Mouse (Mus musculus) megakaryocyte, embryonic 14.5 days (primary cell): Measurements from ENCODE around the gene Smyd1. TPM values are rescaled to one million over a fixed set of nuclear protein-coding genes. Genes with fewer than 3 reads are reported as not detected.

ENCODE experiments used
- H3K27me3 ChIP-seq: replicated peaks from 2 replicates; pipeline ENCODE3; 2012; ENCODE audit warnings: inconsistent platforms
- H3K36me3 ChIP-seq: replicated peaks from 2 replicates; pipeline ENCODE3; 2012; ENCODE audit warnings: low read length, inconsistent platforms, mixed read lengths
- H3K4me1 ChIP-seq: 2 replicates; pipeline ENCODE4 v1.6.1; 2012; ENCODE audit warnings: inconsistent platforms
- H3K4me3 ChIP-seq: replicated peaks from 2 replicates; pipeline ENCODE3; 2012; ENCODE audit warnings: moderate library complexity, mild to moderate bottlenecking, inconsistent platforms
- H3K9me3 ChIP-seq: 2 replicates; pipeline ENCODE4 v1.6.1; 2012; ENCODE audit warnings: inconsistent platforms
- FLI1 ChIP-seq: IDR thresholded peaks from 2 replicates; pipeline ENCODE4 v1.6.1; 2012; ENCODE audit warnings: low read length, inconsistent platforms, mixed read lengths
- GATA1 ChIP-seq: IDR thresholded peaks from 3 replicates; pipeline ENCODE4 v1.6.1; 2012; ENCODE audit warnings: mixed read lengths, low read length, inconsistent platforms, borderline replicate concordance
- polyA plus RNA-seq: library from polyadenylated mRNA; stranded (reverse); fragments of >175 nt; gene quantifications from 2 replicates; pipeline ENCODE4 v1.2.3, GENCODE M21; 2012; ENCODE audit warnings: low replicate concordance; ENCODE audit not compliant: insufficient read depth

Gene Smyd1
- polyA plus RNA-seq, 1 experiment, result 0.19 TPM

- TF ChIP-seq FLI1, result no peak
- TF ChIP-seq GATA1, result no peak
- no peaks in the 10 kb centered on the region for H3K4me1 ChIP-seq
- peaks cover 11% of the 10 kb centered on the region for H3K27me3 ChIP-seq
- H3K36me3 ChIP-seq, result no peaks in the 10 kb centered on the region
- no peaks in the 10 kb centered on the region for H3K9me3 ChIP-seq
- no peak overlapping the region for H3K4me3 ChIP-seq
Observed at GRCm38 (mm10) chr6:71330486-71330885, 8.5 kb upstream of the Smyd1 start.

GRCm38 (mm10) chr6:71329881-71330280 is 7.8 kb upstream of the Smyd1 start:
- Histone ChIP-seq H3K9me3 (no peaks in the 10 kb centered on the region), H3K4me1 (no peaks in the 10 kb centered on the region), H3K36me3 (no peaks in the 10 kb centered on the region), H3K4me3 (no peak overlapping the region), H3K27me3 (peaks cover 11% of the 10 kb centered on the region)
- TF ChIP-seq GATA1 (no peak), FLI1 (no peak)

DNA sequence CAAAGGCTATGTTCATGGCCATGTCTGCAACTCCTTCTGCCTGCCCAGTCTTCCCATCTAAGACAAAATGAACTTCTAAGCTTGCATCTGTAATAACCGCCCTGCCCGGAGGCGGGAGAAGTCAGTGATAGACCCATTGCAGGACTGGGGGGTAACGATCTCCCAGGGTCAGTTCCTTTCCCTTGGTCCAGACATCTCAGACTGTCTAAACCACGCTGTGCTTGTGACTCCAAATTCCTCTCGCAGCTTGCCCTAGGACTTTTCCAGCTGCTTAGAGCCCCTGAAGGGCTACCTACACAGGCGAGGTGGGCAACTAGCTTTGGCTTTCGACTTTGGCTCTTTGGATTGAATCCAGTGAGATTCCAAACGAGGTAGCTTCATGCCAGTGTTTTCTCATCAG is 2.8 kb upstream of the Smyd1 start:
- Histone ChIP-seq H3K4me3 (no peak overlapping the region), H3K9me3 (no peaks in the 10 kb centered on the region), H3K4me1 (no peaks in the 10 kb centered on the region), H3K36me3 (no peaks in the 10 kb centered on the region), H3K27me3 (peaks cover 10% of the 10 kb centered on the region)
- TF ChIP-seq GATA1 (no peak), FLI1 (no peak)

DNA sequence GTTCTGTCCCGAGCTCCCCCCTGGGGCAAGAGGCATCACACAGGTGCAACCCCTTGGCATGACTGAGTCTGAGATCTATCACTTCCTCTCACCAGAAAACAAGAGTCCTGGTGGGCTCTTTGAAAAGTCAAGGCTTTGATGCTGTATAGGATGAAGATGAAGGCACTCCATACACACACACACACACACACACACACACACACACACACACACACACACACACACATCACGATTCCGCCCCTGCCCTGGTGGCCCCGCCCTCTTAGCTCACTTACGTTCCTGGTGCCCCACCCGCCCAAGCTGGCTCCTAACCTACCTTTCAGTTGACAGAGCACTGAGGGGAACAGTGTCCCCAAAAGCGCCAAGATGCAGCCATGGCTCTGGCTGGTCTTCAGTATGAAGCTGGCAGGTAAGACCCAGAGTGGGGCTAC is 473 bp upstream of the Smyd1 start, which contains the start of gene Cd8b1:
TSS of gene Cd8b1 (plus strand) at position 298 of the 431 bp plus-strand sequence.
- TF ChIP-seq GATA1 (no peak), FLI1 (no peak)
- Histone ChIP-seq H3K36me3 (no peaks in the 10 kb centered on the region), H3K4me1 (no peaks in the 10 kb centered on the region), H3K4me3 (no peak within 1 kb of the TSS), H3K27me3 (peaks cover 7% of the 10 kb centered on the region), H3K9me3 (no peaks in the 10 kb centered on the region)

DNA sequence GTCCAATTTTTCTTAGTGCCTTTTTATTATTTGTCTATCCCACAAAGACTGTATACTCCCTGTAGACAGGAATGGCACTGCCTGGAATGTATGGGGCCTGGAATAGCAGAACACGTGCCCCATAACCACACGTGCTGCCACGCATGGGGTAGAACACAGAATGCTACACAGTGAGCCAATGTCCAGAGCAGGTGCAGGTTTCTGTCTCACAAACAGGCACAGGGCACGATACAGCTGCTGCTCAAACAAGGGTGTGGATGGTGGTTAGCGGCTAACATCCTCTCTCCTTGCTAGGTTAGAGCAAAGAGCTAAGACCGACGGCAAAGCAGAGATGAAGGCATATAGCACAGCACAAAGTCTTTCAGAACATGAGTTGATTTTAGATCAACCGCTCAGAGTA is 14.5 kb downstream of the Smyd1 start:
- TF ChIP-seq GATA1 (no peak), FLI1 (no peak)

DNA sequence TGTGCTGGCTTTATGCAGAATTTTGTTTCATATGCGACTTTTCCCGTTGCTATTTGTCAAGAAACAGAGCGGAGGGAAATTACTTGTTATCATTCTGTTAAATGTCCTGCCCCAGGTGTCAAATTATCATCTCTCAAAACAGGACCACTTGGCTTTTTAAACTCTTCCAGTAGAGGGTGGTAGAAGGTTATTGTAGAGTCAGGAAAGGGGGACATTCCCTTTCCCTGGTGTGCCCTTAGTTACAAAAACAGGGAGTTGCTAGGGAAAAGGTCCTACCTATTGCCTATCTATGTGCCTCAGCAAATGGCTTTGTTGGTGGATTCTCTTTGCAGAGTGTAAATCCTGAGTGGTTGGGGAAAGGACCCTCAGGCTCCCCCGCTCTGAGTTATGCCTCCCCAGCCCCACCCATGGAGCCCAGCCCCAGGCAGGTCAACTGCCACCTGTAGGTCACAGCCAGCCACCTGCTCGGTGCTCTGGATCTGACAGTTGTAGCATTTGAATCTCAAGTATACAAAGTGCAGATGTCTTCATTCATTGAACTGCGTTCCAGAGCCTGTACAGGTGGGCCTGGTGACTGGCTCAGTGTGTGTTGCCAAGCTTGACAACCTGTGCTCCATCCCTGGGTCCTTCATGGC is 19.8 kb downstream of the Smyd1 start:
- H3K36me3 ChIP-seq, result no peaks in the 10 kb centered on the region
- TF ChIP-seq FLI1 (no peak), GATA1 (no peak)
- no peaks in the 10 kb centered on the region for H3K4me1 ChIP-seq
- no peaks in the 10 kb centered on the region for H3K9me3 ChIP-seq
- H3K4me3 ChIP-seq, result no peak overlapping the region
- H3K27me3 ChIP-seq, result peaks cover 15% of the 10 kb centered on the region

More for the DNA sequence above, 14.5 kb downstream of the Smyd1 start:
- H3K36me3 ChIP-seq, result no peaks in the 10 kb centered on the region
- H3K9me3 ChIP-seq, result 0 out of 2 replicates have a peak, but pooled peaks cover 9% of the 10 kb centered on the region
- no peaks in the 10 kb centered on the region for H3K4me1 ChIP-seq
- H3K27me3 ChIP-seq, result peaks cover 9% of the 10 kb centered on the region
- H3K4me3 ChIP-seq, result no peak overlapping the region

- Histone ChIP-seq H3K27me3 (peaks cover 13% of the 10 kb centered on the region), H3K9me3 (no peaks in the 10 kb centered on the region), H3K4me1 (no peaks in the 10 kb centered on the region), H3K4me3 (no peak overlapping the region), H3K36me3 (no peaks in the 10 kb centered on the region)
- TF ChIP-seq FLI1, result no peak
- TF ChIP-seq GATA1, result no peak
Observed at GRCm38 (mm10) chr6:71298751-71299150, 23.3 kb downstream of the Smyd1 start.

GRCm38 (mm10) chr6:71298051-71298450 is 24.0 kb downstream of the Smyd1 start:
- no peaks in the 10 kb centered on the region for H3K36me3 ChIP-seq
- no peaks in the 10 kb centered on the region for H3K4me1 ChIP-seq
- H3K9me3 ChIP-seq, result no peaks in the 10 kb centered on the region
- TF ChIP-seq FLI1 (no peak), GATA1 (no peak)
- peaks cover 9% of the 10 kb centered on the region for H3K27me3 ChIP-seq
- H3K4me3 ChIP-seq, result no peak overlapping the region

DNA sequence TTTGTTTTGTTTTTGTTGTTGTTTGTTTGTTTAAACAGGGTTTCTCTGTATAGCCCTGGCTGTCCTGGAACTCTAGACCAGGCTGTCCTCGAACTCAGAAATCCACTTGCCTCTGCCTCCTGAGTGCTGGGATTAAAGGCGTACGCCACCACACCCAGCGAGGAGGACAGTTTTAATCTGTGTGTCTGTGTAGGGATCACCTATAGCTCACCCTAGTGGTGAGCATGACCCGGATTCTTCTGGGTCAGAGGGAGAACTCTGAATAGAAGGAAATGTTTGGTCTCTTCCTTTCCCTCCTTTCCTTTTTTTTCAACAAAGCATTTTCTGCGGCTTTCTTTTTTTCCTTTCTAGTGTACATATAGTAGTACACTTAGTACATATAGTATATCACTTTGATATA is 26.7 kb downstream of the Smyd1 start:
- TF ChIP-seq GATA1 (no peak), FLI1 (no peak)
- Histone ChIP-seq H3K27me3 (peaks cover under 1% of the 10 kb centered on the region), H3K4me3 (no peak overlapping the region), H3K9me3 (no peaks in the 10 kb centered on the region; the same call in 1 of the 2 replicates), H3K36me3 (no peaks in the 10 kb centered on the region), H3K4me1 (no peaks in the 10 kb centered on the region)

DNA sequence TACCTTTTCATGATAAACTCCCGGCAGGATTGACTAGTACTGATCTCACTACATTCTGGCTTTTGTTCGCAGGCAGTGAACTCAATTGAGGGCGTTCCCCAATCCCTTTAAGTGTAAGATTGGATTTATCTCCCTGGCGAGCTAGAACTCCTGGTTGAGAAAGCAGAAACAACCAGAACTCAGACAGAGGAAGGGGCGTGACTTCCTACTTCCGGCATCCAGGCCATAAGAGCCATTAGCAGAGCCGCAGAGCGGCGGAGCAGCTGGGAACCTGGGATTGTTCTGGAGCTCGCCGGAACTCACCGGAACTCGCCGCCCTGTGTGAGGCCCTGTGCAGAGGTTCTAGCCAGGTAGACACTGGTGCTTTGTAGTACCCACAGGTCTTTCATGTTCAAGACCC is 28.5 kb downstream of the Smyd1 start:
- Histone ChIP-seq H3K4me3 (no peak overlapping the region), H3K9me3 (no peaks in the 10 kb centered on the region; the same call in 1 of the 2 replicates)
- TF ChIP-seq GATA1 (no peak), FLI1 (no peak)

More for the DNA sequence above, 28.5 kb downstream of the Smyd1 start:
- no peaks in the 10 kb centered on the region for H3K27me3 ChIP-seq
- H3K4me1 ChIP-seq, result no peaks in the 10 kb centered on the region
- H3K36me3 ChIP-seq, result no peaks in the 10 kb centered on the region
